Mouse (Mus musculus): Measurements from ENCODE around the gene Prep. TPM values are rescaled to one million over a fixed set of nuclear protein-coding genes. Genes with fewer than 3 reads are reported as not detected.

Gene Prep
- polyA plus RNA-seq, 1 experiment from 2014 or later, result 28.1 TPM

DNA sequence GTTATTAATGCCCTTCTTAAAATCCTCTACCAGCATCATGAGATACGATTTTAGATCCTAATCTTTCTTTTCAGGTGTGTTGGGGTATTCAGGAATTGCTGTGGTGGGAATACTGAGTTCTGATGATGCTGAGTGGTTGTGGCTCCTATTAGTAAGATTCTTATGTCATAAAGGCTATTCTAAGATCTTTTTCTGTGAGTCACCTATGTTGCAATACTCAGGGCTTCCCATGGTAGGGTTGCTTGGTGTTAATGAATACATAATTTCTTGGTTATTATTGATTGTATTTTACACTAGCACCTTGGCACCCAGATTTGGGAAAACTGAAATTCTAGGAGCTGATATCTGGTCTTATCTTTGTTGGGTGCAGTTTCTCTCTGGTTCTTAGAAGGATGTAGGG lies 137.6 kb downstream of the Prep start:
- WGBS, result 60% methylated on average over 1 of the region's 1 CpGs
- H3K36me3 ChIP-seq (replicated peaks; ENCODE audit: control insufficient read depth, insufficient read depth, low read depth, low read length), result no peaks in the 10 kb centered on the region

GRCm38 (mm10) chr10:45210201-45210600 lies 143.2 kb downstream of the Prep start:
- Histone ChIP-seq H3K36me3 (replicated peaks; ENCODE audit: control insufficient read depth, insufficient read depth, low read depth, low read length) (no peaks in the 10 kb centered on the region), H3K27ac (replicated peaks; ENCODE audit: low read depth, low read length) (no peak overlapping the region), H3K4me3 (ENCODE audit: low read depth, low read length) (no peak overlapping the region), H3K4me2 (ENCODE audit: low read depth, low read length) (no peak overlapping the region), H3K4me1 (ENCODE audit: control insufficient read depth, insufficient read depth, low read length) (no peaks in the 10 kb centered on the region), H3K27me3 (ENCODE audit: control insufficient read depth, insufficient read depth, low read length) (no peaks in the 10 kb centered on the region), H3K9me3 (replicated peaks; ENCODE audit: control insufficient read depth, low read length) (no peaks in the 10 kb centered on the region), H3K9ac (replicated peaks; ENCODE audit: low read length) (no peak overlapping the region)
- ATAC-seq (replicated peaks; ENCODE audit: insufficient number of reproducible peaks, low FRiP score, low TSS enrichment, low read depth) (no peak), DNase-seq (ENCODE audit: low spot score) (no peak)

More for the DNA sequence above, 137.6 kb downstream of the Prep start:
- Histone ChIP-seq H3K9me3 (replicated peaks; ENCODE audit: control insufficient read depth, low read length) (no peaks in the 10 kb centered on the region), H3K27me3 (ENCODE audit: control insufficient read depth, insufficient read depth, low read length) (no peaks in the 10 kb centered on the region), H3K4me1 (ENCODE audit: control insufficient read depth, insufficient read depth, low read length) (no peaks in the 10 kb centered on the region), H3K27ac (replicated peaks; ENCODE audit: low read depth, low read length) (no peak overlapping the region), H3K9ac (replicated peaks; ENCODE audit: low read length) (no peak overlapping the region), H3K4me2 (ENCODE audit: low read depth, low read length) (no peak overlapping the region), H3K4me3 (ENCODE audit: low read depth, low read length) (no peak overlapping the region)
- ATAC-seq (replicated peaks; ENCODE audit: insufficient number of reproducible peaks, low FRiP score, low TSS enrichment, low read depth) (no peak), DNase-seq (ENCODE audit: low spot score) (no peak)

- no peaks in the 10 kb centered on the region for H3K4me1 ChIP-seq (ENCODE audit: control insufficient read depth, insufficient read depth, low read length)
- no peak overlapping the region for H3K27ac ChIP-seq (replicated peaks; ENCODE audit: low read depth, low read length)
- H3K9ac ChIP-seq (replicated peaks; ENCODE audit: low read length), result no peak overlapping the region
- no peak overlapping the region for H3K4me2 ChIP-seq (ENCODE audit: low read depth, low read length)
- no peaks in the 10 kb centered on the region for H3K9me3 ChIP-seq (replicated peaks; ENCODE audit: control insufficient read depth, low read length)
- no peaks in the 10 kb centered on the region for H3K27me3 ChIP-seq (ENCODE audit: control insufficient read depth, insufficient read depth, low read length)
- 87% methylated on average over 7 of the region's 7 CpGs for WGBS
- ATAC-seq (replicated peaks; ENCODE audit: insufficient number of reproducible peaks, low FRiP score, low TSS enrichment, low read depth) (no peak), DNase-seq (ENCODE audit: low spot score) (no peak)
- no peak overlapping the region for H3K4me3 ChIP-seq (ENCODE audit: low read depth, low read length)
- no peaks in the 10 kb centered on the region for H3K36me3 ChIP-seq (replicated peaks; ENCODE audit: control insufficient read depth, insufficient read depth, low read depth, low read length)
Observed at GRCm38 (mm10) chr10:45216676-45217075, 149.7 kb downstream of the Prep start.

Small RNA genes lying within 50 kb of the gene (microRNA-seq; reads per million reads assigned to microRNA genes)
- not detected for gene Gm23766 (ENCODE audit: borderline number of aligned reads)

Other genes starting within 250 kb of the Prep start
- 0.36 and 0.62 TPM in 2 replicates for gene Popdc3, start 110.9 kb downstream of the Prep start, polyA plus RNA-seq (2014; fragmentation: Nextera tagmentation; extraction: Ambion mirVana)

Data from embryonic facial prominence, embryonic 11.5 days (tissue).